Mouse (Mus musculus) heart, postnatal 25 days (tissue): ENCODE results near the gene Hadhb. TPM values are rescaled to one million over a fixed set of nuclear protein-coding genes. Genes with fewer than 3 reads are reported as not detected.

ENCODE experiments used
- DNase-seq: peaks from one replicate; pipeline ENCODE4 v3.0.0; 2022; ENCODE audit warnings: low spot score
- intact Hi-C: fragments of 180-260 bp; cut with DNase I; formaldehyde crosslinking; loops from one replicate; pipeline ENCODE4 v1.15.1; 2025
- total RNA-seq, 2 experiments: library from RNA; stranded (reverse); gene quantifications; 2 replicates each; pipeline ENCODE4 v1.2.3; 2021

Hadhb gene
- 1,000 to 10,000 TPM; 1,651 to 1,795 TPM for total RNA-seq

- DNase-seq = peak; percentile 86
- intact Hi-C loops = no loop called here
Measured at GRCm38 (mm10) chr5:30154474-30155394, at the start of gene Hadhb, which contains the start of gene Hadha. Gene Hadhb (plus strand): TSS chr5:30155248. Gene Hadha (minus strand): TSS chr5:30155162.

- intact Hi-C loops = no loop called here
- no peak for DNase-seq
Measured at GRCm38 (mm10) chr5:30105668-30106300, 49.3 kb upstream of the Hadhb start, which contains the start of gene 3110082J24Rik. Gene 3110082J24Rik (minus strand): TSS chr5:30106086.

- intact Hi-C loops = no loop called here
- DNase-seq = no peak
Measured at GRCm38 (mm10) chr5:30106756-30107155, 48.3 kb upstream of the Hadhb start.

- intact Hi-C loops = no loop called here
- DNase-seq = no peak
Measured at GRCm38 (mm10) chr5:30107186-30107585, 47.9 kb upstream of the Hadhb start.

GRCm38 (mm10) chr5:30107611-30108041 is 47.4 kb upstream of the Hadhb start:
- intact Hi-C loops = no loop called here
- no peak for DNase-seq

- no peak for DNase-seq
Measured at GRCm38 (mm10) chr5:30108233-30108632, 46.8 kb upstream of the Hadhb start.

GRCm38 (mm10) chr5:30109899-30110298 is 45.1 kb upstream of the Hadhb start:
- intact Hi-C loops = loop anchor here (5.0 kb wide), 1 partner anchor 283 kb away; no protein-coding TSS in a partner anchor
- DNase-seq = no peak

More at GRCm38 (mm10) chr5:30108233-30108632, 46.8 kb upstream of the Hadhb start:
- intact Hi-C loops = no loop called here

- DNase-seq = no peak
- intact Hi-C loops = loop anchor here (5.0 kb wide), 1 partner anchor 283 kb away; no protein-coding TSS in a partner anchor
Measured at GRCm38 (mm10) chr5:30110371-30111060, 44.5 kb upstream of the Hadhb start.

GRCm38 (mm10) chr5:30111126-30111525 is 43.9 kb upstream of the Hadhb start:
- intact Hi-C loops = loop anchor here (5.0 kb wide), 1 partner anchor 284 kb away; no protein-coding TSS in a partner anchor
- DNase-seq = no peak

GRCm38 (mm10) chr5:30111771-30112170 is 43.3 kb upstream of the Hadhb start:
- no peak for DNase-seq
- intact Hi-C loops = loop anchor here (5.0 kb wide), 1 partner anchor 284 kb away; no protein-coding TSS in a partner anchor

GRCm38 (mm10) chr5:30112533-30113068 is 42.4 kb upstream of the Hadhb start:
- intact Hi-C loops = loop anchor here (5.0 kb wide), 1 partner anchor 285 kb away; no protein-coding TSS in a partner anchor
- DNase-seq = no peak

GRCm38 (mm10) chr5:30113881-30114760 is 40.9 kb upstream of the Hadhb start:
- DNase-seq = no peak
- intact Hi-C loops = loop anchor here (5.0 kb wide), 1 partner anchor 287 kb away; no protein-coding TSS in a partner anchor

GRCm38 (mm10) chr5:30114761-30115140 is 40.3 kb upstream of the Hadhb start:
- intact Hi-C loops = loop anchor here (5.0 kb wide), 1 partner anchor 287 kb away; no protein-coding TSS in a partner anchor
- no peak for DNase-seq

- intact Hi-C loops = no loop called here
Measured at GRCm38 (mm10) chr5:30115718-30116117, 39.3 kb upstream of the Hadhb start.

GRCm38 (mm10) chr5:30118018-30118417 is 37.0 kb upstream of the Hadhb start:
- intact Hi-C loops = no loop called here
- DNase-seq = no peak

More at GRCm38 (mm10) chr5:30115718-30116117, 39.3 kb upstream of the Hadhb start:
- no peak for DNase-seq

GRCm38 (mm10) chr5:30119163-30119562 is 35.9 kb upstream of the Hadhb start:
- DNase-seq = no peak
- intact Hi-C loops = no loop called here

GRCm38 (mm10) chr5:30120106-30120505 is 34.9 kb upstream of the Hadhb start:
- intact Hi-C loops = no loop called here
- no peak for DNase-seq

GRCm38 (mm10) chr5:30122481-30122880 is 32.6 kb upstream of the Hadhb start:
- intact Hi-C loops = no loop called here

More at GRCm38 (mm10) chr5:30122481-30122880, 32.6 kb upstream of the Hadhb start:
- DNase-seq = no peak
